Mouse (Mus musculus) spleen, postnatal 36 days (tissue): Measurements from ENCODE around the gene Gm21256.
"Not testable (repeated sequence)": the region's sequence is repeated elsewhere in the genome, so short reads cannot be mapped to it uniquely, and the experiment has no call there.

ENCODE experiments used
- DNase-seq, 2 experiments: peaks; one replicate each; pipeline ENCODE4 v3.0.0; 2022; ENCODE audit warnings: low spot score in 2 of 2, mixed read lengths in 1 of 2

Gm21256 gene

DNA sequence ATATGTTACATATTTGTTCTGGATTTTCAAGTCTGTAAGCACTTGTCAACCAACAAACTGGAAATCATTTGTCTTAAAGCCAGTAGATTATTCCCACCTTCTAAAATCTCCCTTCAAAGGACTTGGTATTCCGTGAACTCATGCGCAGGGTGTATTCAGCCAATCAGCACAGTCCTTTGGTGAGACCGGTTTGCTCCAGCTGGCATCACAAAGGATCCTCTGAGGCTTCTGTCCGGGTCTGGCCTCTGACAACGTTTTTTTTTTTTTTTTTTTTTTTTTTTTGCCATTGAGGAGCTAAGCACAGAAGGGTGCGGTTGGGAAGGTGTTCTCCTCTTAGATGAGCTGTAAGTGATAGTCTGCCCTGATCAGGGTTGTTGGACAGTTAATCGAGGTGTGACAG, at the start of gene Gm21256:
Gene Gm21256, plus strand, starts transcription at position 301 of the 400 bp plus-strand sequence.
- DNase-seq, result not testable (repeated sequence)
